Mouse (Mus musculus) kidney, embryonic 14.5 days (tissue): ENCODE data around the gene 4933405L10Rik. TPM values are rescaled to one million over a fixed set of nuclear protein-coding genes. Genes with fewer than 3 reads are reported as not detected.

Experiments used
- ATAC-seq: fragments of 200-750 bp; cut with Nextera tagmentation; 2 replicates; pipeline ENCODE4 v1.8.0; 2017; ENCODE audit warnings: moderate number of reproducible peaks, mild to moderate bottlenecking, moderate TSS enrichment, moderate library complexity; ENCODE audit not compliant: low FRiP score, low TSS enrichment
- H3K27ac ChIP-seq: fragments of 300-500 bp; sonication (generic); 2 replicates; pipeline ENCODE4 v1.5.1; 2014; ENCODE audit warnings: low read depth, mild to moderate bottlenecking, low read length, moderate library complexity, mixed read lengths
- H3K27me3 ChIP-seq: fragments of 300-500 bp; sonication (generic); 2 replicates; pipeline ENCODE4 v1.6.1; 2014; ENCODE audit warnings: mild to moderate bottlenecking, low read length; ENCODE audit not compliant: control insufficient read depth, insufficient read depth
- H3K36me3 ChIP-seq: fragments of 300-500 bp; sonication (generic); 2 replicates; pipeline ENCODE4 v1.6.1; 2014; ENCODE audit warnings: low read length, mixed read lengths; ENCODE audit not compliant: control insufficient read depth, insufficient read depth
- H3K4me1 ChIP-seq: fragments of 300-500 bp; sonication (generic); 2 replicates; pipeline ENCODE4 v1.6.1; 2014; ENCODE audit warnings: low read length, mixed read lengths; ENCODE audit not compliant: control insufficient read depth, insufficient read depth
- H3K4me2 ChIP-seq: fragments of 300-500 bp; sonication (generic); replicated peaks from 2 replicates; pipeline ENCODE4 v1.6.1; 2014; ENCODE audit warnings: low read depth, mild to moderate bottlenecking, low read length
- H3K4me3 ChIP-seq: fragments of 300-500 bp; sonication (generic); 2 replicates; pipeline ENCODE4 v1.5.1; 2014; ENCODE audit warnings: mild to moderate bottlenecking, low read length
- H3K9ac ChIP-seq: fragments of 300-500 bp; sonication (generic); 2 replicates; pipeline ENCODE4 v1.6.1; 2014; ENCODE audit warnings: low read depth, mild to moderate bottlenecking, low read length, moderate library complexity
- H3K9me3 ChIP-seq: fragments of 300-500 bp; sonication (generic); 2 replicates; pipeline ENCODE4 v1.6.1; 2016; ENCODE audit warnings: low read length; ENCODE audit not compliant: control insufficient read depth
- WGBS: fragments of 180-500 bp; shearing (Covaris S2); extraction: QIAGEN DNeasy Blood & Tissue Kit; methylation state at CpG from one replicate; pipeline ENCODE4 v1.1.7; 2014; 5-methylcytosine and 5-hydroxymethylcytosine counted together
- polyA plus RNA-seq: library from polyadenylated mRNA; unstranded; fragments of >200 nt; fragmentation: Nextera tagmentation; extraction: Ambion mirVana; gene quantifications from 2 replicates; pipeline ENCODE4 v1.2.1, GENCODE M21; 2014

4933405L10Rik gene
- polyA plus RNA-seq, 1 experiment from 2014 or later: not detected

DNA sequence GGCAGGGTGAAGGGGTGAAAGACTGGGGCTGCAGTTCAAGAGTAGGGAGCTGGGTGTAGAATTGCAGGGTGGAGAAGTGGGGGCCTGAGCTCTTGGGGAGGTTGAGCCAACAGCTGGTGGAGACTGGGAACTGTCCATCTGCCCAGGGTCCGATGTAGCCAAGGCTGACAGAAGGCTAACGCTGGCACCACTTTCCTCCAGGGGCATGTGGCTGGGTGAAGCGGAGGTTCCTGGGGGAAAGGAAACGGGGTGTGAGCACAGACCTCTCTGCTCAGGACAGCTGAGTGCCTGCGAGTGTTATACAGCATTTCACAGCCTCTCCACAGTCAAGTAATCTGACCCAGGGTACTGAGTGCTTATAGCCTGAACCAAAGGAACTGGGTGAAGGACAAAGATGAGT lies 8.7 kb upstream of the 4933405L10Rik start:
- H3K4me3 ChIP-seq: no peak overlapping the region
- no peak overlapping the region for H3K9ac ChIP-seq
- H3K36me3 ChIP-seq: peaks cover 36% of the 10 kb centered on the region
- ATAC-seq: no peak
- H3K27me3 ChIP-seq: no peaks in the 10 kb centered on the region
- 88% methylated on average over 5 of the region's 5 CpGs for WGBS
- peaks cover 26% of the 10 kb centered on the region for H3K4me1 ChIP-seq
- H3K4me2 ChIP-seq: no peak overlapping the region
- H3K27ac ChIP-seq: no peak overlapping the region
- no peaks in the 10 kb centered on the region for H3K9me3 ChIP-seq

DNA sequence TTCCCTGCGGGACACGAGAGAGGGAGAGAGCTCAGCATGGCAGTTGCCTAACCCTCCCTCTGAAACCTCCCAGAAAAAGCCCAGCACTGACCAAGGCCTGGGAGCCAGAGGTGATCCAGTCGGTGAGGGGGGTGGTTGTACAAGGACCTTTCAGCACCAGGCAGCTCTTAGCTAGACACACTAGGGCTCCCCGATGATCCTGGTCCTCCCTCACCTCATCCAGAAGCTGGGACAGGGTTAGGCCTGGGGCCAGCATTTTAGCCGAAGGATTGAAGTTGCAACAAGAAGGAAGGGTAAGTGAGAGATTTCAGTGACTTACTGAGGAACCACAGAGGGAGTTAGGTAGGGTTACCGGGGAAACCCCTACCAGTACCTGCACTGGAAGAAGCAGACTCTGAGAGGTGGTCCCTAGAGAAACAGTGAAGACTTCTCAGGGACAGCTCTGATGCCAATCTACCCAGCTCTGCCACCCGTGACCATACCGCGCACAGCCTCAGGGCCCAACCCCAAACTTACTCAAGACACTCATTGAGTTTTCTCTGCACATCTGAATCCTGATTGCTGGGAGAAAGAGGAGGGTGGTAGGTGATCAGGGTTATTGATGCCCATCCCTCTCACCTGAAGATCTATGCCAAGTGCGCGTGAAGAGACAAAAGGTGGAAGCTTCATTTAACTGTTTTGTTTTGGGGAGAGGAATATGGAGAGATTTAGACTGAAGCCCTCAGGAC lies 7.8 kb upstream of the 4933405L10Rik start:
- WGBS: 90% methylated on average over 11 of the region's 11 CpGs
- peak overlapping the region; percentile 82 for H3K4me2 ChIP-seq
- no peak overlapping the region for H3K27ac ChIP-seq
- peaks cover 42% of the 10 kb centered on the region for H3K36me3 ChIP-seq
- H3K9ac ChIP-seq: peak overlapping the region; percentile 63; the same call in 1 of the 2 replicates
- peak overlapping the region; percentile 47 for H3K4me3 ChIP-seq
- H3K4me1 ChIP-seq: peaks cover 17% of the 10 kb centered on the region
- no peak for ATAC-seq
- H3K9me3 ChIP-seq: no peaks in the 10 kb centered on the region
- H3K27me3 ChIP-seq: no peaks in the 10 kb centered on the region

DNA sequence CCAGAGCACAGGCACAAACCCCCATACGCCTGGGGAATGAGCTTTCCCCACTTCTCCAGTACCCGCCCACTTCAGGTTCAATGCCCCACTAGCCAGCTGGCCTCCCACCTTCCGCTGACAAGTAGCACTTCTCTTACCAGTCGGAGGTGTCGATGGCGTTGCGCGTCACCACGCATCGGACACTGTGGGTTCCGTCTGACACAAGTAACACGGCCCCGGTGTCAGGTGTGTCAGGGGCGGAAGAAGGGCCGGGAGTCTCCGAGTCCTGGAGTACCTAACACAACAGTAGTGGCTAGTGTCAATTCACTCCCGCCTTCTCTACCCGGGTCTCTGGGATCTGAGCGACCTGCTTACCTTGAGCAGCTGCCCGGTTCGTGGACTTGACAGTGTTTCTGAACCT lies 6.9 kb upstream of the 4933405L10Rik start:
- H3K4me3 ChIP-seq: peak overlapping the region; percentile 47
- ATAC-seq: peak; percentile 58
- H3K27me3 ChIP-seq: no peaks in the 10 kb centered on the region
- peak overlapping the region; percentile 63 for H3K9ac ChIP-seq
- peak overlapping the region; percentile 82 for H3K4me2 ChIP-seq
- peaks cover 42% of the 10 kb centered on the region for H3K36me3 ChIP-seq
- 0% methylated on average over 21 of the region's 21 CpGs for WGBS
- H3K9me3 ChIP-seq: no peaks in the 10 kb centered on the region
- H3K27ac ChIP-seq: peak overlapping the region; percentile 90; the same call in 1 of the 2 replicates
- H3K4me1 ChIP-seq: peaks cover 15% of the 10 kb centered on the region

DNA sequence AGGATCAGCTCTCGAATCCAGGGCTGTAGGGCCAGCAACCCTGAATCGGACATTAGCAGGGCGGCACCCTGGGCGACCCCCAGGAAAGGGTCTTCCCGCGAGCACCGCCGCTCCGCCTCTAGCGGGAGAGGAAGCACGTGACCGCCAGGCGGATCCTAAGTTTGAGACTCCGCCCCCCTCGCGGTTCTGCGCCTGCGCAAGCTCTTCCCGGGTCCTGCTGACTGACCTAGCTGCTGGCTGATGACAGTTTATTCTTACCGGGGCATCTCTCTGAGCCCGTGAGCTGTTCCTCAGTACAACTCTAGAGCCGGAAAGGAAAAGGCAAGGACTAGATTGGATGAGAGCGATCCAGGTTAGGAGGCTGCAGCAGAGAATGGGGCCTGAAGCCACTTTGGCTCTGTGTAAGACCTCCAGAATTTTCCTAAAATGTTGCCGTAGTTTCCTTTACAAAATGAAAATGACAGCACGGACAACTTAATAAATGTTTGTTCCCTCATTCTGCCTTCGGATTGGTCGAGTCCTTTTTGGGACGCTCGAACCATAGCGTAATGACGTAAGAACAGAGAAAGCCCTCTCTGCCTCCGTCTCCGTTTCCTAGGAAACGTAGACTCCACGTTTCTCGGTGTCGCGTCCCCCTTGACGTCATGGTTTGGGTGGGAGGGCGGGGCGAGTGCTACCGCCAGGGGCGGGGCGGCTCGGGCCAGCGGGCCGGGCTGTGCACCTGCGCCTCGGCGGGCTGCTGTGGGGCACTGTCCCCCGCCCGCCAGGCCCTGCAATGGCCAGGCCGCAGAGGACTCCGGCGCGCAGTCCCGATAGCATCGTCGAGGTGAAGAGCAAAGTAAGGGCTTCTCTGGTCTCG lies 6.3 kb upstream of the 4933405L10Rik start, which contains the start of the genes Acd and Pard6a:
Acd (minus strand) TSS at position 137 of the 859 bp plus-strand sequence.
Pard6a (plus strand) TSS at position 183 of the 859 bp plus-strand sequence.
- under 1% methylated on average over 60 of the region's 60 CpGs for WGBS
- Histone ChIP-seq H3K36me3 (peaks cover 42% of the 10 kb centered on the region), H3K9ac (peak within 1 kb of the TSS; percentile 63)

DNA sequence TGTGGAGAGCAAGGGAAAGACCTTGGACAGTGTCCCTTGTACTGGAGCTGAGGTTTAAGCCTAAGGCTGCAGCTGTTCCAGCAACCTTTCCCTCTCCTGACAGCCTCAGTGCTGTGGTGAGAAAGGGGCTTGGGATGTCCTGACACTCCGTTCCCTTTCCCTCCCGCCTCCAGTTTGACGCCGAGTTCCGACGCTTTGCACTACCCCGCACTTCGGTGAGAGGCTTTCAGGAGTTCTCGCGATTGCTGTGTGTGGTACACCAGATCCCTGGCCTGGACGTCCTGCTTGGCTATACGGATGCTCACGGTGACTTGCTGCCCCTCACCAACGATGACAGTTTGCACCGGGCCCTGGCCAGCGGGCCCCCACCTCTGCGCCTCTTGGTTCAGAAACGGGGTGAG lies 5.5 kb upstream of the 4933405L10Rik start:
- ATAC-seq: peak; percentile 11
- H3K27ac ChIP-seq: peak overlapping the region; percentile 52; the same call in 1 of the 2 replicates
- 44% methylated on average over 18 of the region's 18 CpGs for WGBS

More for the DNA sequence above, 6.3 kb upstream of the 4933405L10Rik start, which contains the start of the genes Acd and Pard6a:
- Histone ChIP-seq H3K4me2 (peak within 1 kb of the TSS; percentile 82), H3K9me3 (no peaks in the 10 kb centered on the region), H3K27me3 (no peaks in the 10 kb centered on the region), H3K4me3 (peak within 1 kb of the TSS; percentile 47), H3K27ac (peak within 1 kb of the TSS; percentile 90), H3K4me1 (peaks cover 15% of the 10 kb centered on the region)
- peak; percentile 74 for ATAC-seq

DNA sequence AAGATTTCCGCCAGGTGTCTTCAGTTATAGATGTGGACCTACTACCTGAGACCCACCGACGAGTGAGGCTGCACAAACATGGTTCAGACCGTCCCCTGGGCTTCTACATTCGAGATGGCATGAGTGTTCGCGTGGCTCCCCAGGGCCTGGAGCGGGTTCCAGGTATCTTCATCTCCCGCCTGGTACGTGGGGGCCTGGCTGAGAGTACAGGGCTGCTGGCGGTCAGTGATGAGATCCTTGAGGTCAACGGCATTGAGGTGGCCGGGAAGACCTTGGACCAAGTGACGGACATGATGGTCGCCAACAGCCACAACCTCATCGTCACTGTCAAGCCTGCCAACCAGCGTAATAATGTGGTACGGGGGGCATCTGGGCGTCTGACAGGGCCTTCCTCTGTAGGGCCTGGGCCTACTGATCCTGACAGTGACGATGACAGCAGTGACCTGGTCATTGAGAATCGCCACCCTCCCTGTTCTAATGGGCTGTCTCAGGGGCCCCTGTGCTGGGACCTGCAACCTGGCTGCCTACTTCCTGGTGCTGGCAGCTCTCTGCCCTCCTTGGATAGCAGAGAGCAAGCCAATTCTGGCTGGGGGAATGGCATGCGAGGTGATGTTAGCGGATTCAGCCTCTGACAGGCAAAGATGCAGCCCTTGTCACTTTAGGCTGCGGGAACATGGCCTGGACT lies 4.6 kb upstream of the 4933405L10Rik start:
- no peak overlapping the region for H3K4me2 ChIP-seq
- H3K4me3 ChIP-seq: no peak overlapping the region
- ATAC-seq: no peak
- H3K27me3 ChIP-seq: no peaks in the 10 kb centered on the region
- WGBS: 91% methylated on average over 24 of the region's 24 CpGs
- no peak overlapping the region for H3K27ac ChIP-seq
- no peak overlapping the region for H3K9ac ChIP-seq
- no peaks in the 10 kb centered on the region for H3K9me3 ChIP-seq
- H3K36me3 ChIP-seq: peaks cover 26% of the 10 kb centered on the region
- peaks cover 15% of the 10 kb centered on the region for H3K4me1 ChIP-seq

More for the DNA sequence above, 5.5 kb upstream of the 4933405L10Rik start:
- peaks cover 34% of the 10 kb centered on the region for H3K36me3 ChIP-seq
- no peaks in the 10 kb centered on the region for H3K27me3 ChIP-seq
- H3K4me3 ChIP-seq: peak overlapping the region; percentile 47
- H3K4me2 ChIP-seq: peak overlapping the region; percentile 82
- no peaks in the 10 kb centered on the region for H3K9me3 ChIP-seq
- H3K4me1 ChIP-seq: peaks cover 15% of the 10 kb centered on the region
- H3K9ac ChIP-seq: peak overlapping the region; percentile 63

DNA sequence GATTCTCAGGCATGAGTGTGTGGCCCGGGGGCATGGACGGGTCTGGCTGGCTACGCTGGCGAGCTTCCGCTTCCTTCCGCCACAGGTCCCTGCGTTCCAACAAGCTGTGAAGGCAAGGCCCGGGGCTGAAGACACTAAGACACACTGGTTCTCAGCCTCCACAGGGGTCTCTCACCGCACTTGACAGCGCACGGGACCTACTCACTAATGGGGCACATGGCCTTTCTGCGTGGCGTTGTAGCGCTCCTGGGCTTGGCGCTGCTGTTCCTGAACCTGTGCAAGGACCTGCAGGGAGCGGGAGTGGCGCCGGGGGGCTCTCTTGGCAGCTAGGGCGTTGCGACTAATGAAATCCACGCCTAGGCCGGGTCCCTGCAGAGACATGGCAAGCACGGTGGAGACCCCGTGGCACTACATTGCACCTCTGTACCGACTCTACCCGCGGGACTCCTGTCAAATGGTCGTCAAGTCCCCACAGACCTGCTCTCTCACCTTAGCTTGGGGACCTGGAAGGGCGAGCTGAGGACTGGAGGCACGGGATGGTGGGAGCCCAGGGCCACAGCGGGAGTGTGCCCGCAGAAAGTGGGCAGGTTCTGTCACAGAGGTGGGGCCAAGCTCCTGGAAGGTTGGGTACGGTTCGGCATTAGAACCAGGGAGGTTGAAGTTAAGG lies 3.2 kb upstream of the 4933405L10Rik start:
- no peak for ATAC-seq

DNA sequence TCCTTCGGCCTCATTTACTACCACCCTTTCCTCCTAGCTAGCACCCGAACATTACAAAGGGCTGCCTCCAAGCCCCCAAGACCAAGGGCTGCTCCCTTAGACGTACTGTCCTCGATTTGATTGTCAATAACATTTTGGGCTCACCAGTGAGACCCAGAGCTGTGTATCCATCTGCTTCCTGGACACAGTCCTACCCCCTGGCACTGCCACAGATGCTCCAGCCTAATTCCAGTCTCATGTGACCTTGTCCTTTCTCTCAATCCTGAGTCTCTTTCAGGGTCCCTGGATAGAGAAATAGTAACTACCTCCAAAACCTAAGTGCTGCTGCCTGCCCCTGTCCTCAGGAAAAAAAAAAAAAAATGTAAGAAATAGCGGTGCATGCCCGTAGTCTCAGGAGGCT lies 2.5 kb upstream of the 4933405L10Rik start:
- ATAC-seq: no peak
- Histone ChIP-seq H3K36me3 (peaks cover 15% of the 10 kb centered on the region), H3K9ac (no peak overlapping the region), H3K4me3 (no peak overlapping the region), H3K27me3 (no peaks in the 10 kb centered on the region), H3K4me1 (peaks cover 10% of the 10 kb centered on the region), H3K27ac (no peak overlapping the region), H3K9me3 (no peaks in the 10 kb centered on the region), H3K4me2 (no peak overlapping the region)
- WGBS: 89% methylated on average over 6 of the region's 6 CpGs

More for the DNA sequence above, 3.2 kb upstream of the 4933405L10Rik start:
- Histone ChIP-seq H3K9me3 (no peaks in the 10 kb centered on the region), H3K27ac (no peak overlapping the region), H3K36me3 (peaks cover 15% of the 10 kb centered on the region), H3K4me2 (no peak overlapping the region), H3K4me3 (no peak overlapping the region), H3K9ac (no peak overlapping the region), H3K27me3 (no peaks in the 10 kb centered on the region), H3K4me1 (peaks cover 15% of the 10 kb centered on the region)
- WGBS: 88% methylated on average over 34 of the region's 34 CpGs
